Mouse (Mus musculus) erythroblast, embryonic 14.5 days (primary cell): ENCODE data around the gene Srgap1. TPM values are rescaled to one million over a fixed set of nuclear protein-coding genes. Genes with fewer than 3 reads are reported as not detected.

Experiments
- H3K27me3 ChIP-seq: 2 replicates; pipeline ENCODE4 v1.6.1; 2012; ENCODE audit warnings: inconsistent platforms; ENCODE audit not compliant: control insufficient read depth
- H3K36me3 ChIP-seq: 2 replicates; pipeline ENCODE4 v1.6.1; 2012; ENCODE audit warnings: mild to moderate bottlenecking, inconsistent platforms; ENCODE audit not compliant: control insufficient read depth
- H3K4me1 ChIP-seq: 2 replicates; pipeline ENCODE4 v1.6.1; 2012; ENCODE audit warnings: inconsistent platforms; ENCODE audit not compliant: control insufficient read depth
- H3K4me3 ChIP-seq: replicated peaks from 2 replicates; pipeline ENCODE3; 2012; ENCODE audit warnings: moderate library complexity, mild to moderate bottlenecking, inconsistent platforms
- H3K9me3 ChIP-seq: 2 replicates; pipeline ENCODE4 v1.6.1; 2012; ENCODE audit warnings: low read length, inconsistent platforms, mixed read lengths; ENCODE audit not compliant: control insufficient read depth
- GATA1 ChIP-seq: IDR thresholded peaks from 2 replicates; pipeline ENCODE4 v1.6.1; 2012; ENCODE audit warnings: low read length, inconsistent platforms, mixed read lengths
- TAL1 ChIP-seq: IDR thresholded peaks from 3 replicates; pipeline ENCODE4 v1.6.1; 2012; ENCODE audit warnings: low read length, inconsistent platforms, mixed read lengths
- polyA plus RNA-seq: library from polyadenylated mRNA; stranded (reverse); fragments of >175 nt; gene quantifications from 2 replicates; pipeline ENCODE4 v1.2.3, GENCODE M21; 2012

Gene Srgap1
- polyA plus RNA-seq, 1 experiment = 0.20 TPM

- Histone ChIP-seq H3K9me3 (peaks cover 4% of the 10 kb centered on the region), H3K36me3 (no peaks in the 10 kb centered on the region), H3K4me1 (peaks cover 7% of the 10 kb centered on the region), H3K4me3 (peak overlapping the region; percentile 51), H3K27me3 (peaks cover 42% of the 10 kb centered on the region)
- TF ChIP-seq GATA1 = no peak
- no peak for TF ChIP-seq TAL1
Measured at GRCm38 (mm10) chr10:122046511-122046903, 608 bp downstream of the Srgap1 start.

GRCm38 (mm10) chr10:122045946-122046345 is 1.2 kb downstream of the Srgap1 start:
- Histone ChIP-seq H3K27me3 (peaks cover 42% of the 10 kb centered on the region), H3K4me3 (no peak overlapping the region), H3K9me3 (peaks cover 4% of the 10 kb centered on the region), H3K36me3 (no peaks in the 10 kb centered on the region), H3K4me1 (peaks cover 7% of the 10 kb centered on the region)
- TF ChIP-seq TAL1 = no peak
- TF ChIP-seq GATA1 = no peak

DNA sequence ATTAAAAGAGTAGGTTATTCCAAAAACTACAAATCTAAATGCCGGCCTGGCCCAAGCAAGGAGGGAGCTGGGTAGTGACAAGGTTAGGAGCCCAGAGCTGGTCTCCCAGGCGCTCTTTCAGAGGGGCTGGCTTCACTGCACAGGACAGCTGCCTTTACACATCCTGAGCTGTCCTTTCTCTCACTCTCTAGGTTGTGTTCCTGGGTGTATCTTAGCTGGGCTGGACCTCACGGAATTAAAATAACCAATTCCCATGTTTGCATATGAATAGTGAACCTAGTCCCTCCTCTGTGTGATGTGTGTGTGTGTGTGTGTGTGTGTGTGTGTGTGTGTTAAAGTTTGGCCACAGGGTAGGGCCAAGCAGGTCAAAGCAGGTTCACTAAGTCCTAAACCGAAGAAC is 2.2 kb downstream of the Srgap1 start:
- Histone ChIP-seq H3K27me3 (peaks cover 42% of the 10 kb centered on the region), H3K4me1 (peaks cover 7% of the 10 kb centered on the region), H3K9me3 (peaks cover 7% of the 10 kb centered on the region), H3K36me3 (no peaks in the 10 kb centered on the region), H3K4me3 (no peak overlapping the region)
- TF ChIP-seq GATA1 = no peak
- TF ChIP-seq TAL1 = no peak

DNA sequence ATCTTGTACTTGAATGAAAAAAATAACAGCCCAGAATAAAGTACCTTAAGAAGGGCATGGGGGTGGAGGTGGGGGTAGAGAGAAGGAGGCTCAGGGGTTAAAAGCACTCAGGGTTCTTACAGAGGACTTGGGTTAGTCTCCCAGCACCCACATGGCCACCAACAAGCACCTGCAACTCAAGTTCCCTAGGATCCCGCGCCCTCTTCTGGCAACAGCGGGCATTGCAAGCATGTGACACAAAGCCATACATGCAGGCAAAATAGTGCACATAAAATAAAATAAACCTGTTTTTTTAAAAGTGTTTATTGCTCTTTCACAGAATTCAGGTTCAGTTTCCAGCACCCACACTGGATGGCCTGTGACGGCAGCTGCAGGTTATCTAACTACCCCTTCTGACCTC is 6.7 kb downstream of the Srgap1 start:
- TF ChIP-seq GATA1 = no peak
- H3K9me3 ChIP-seq = peaks cover 4% of the 10 kb centered on the region; the same call in 1 of the 2 replicates

DNA sequence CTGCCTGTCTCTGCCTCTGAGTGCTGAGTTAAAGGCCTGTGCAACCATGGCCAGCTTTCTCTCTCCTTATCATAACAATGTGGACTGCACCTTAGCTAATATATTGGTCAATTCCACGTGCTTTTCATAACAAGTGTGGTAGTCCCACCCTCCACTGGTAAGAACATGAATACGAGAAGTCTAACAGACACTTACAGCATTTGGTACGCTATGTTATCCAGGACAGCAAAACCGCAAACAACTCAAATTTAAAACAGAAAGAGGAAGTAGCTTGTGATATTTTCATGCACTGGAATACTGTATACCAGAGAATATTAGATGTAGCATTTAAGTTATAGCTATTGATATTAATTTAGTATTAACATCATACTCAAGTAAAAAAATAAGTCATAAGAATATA is 7.5 kb downstream of the Srgap1 start:
- no peaks in the 10 kb centered on the region for H3K4me1 ChIP-seq
- peaks cover 5% of the 10 kb centered on the region; the same call in 1 of the 2 replicates for H3K9me3 ChIP-seq
- no peak overlapping the region for H3K4me3 ChIP-seq
- H3K36me3 ChIP-seq = no peaks in the 10 kb centered on the region
- TF ChIP-seq TAL1 = no peak
- no peak for TF ChIP-seq GATA1
- H3K27me3 ChIP-seq = no peaks in the 10 kb centered on the region; the same call in 1 of the 2 replicates

More for the DNA sequence above, 6.7 kb downstream of the Srgap1 start:
- Histone ChIP-seq H3K36me3 (no peaks in the 10 kb centered on the region), H3K4me1 (no peaks in the 10 kb centered on the region), H3K4me3 (no peak overlapping the region), H3K27me3 (peaks cover 7% of the 10 kb centered on the region)

GRCm38 (mm10) chr10:122038554-122038953 is 8.6 kb downstream of the Srgap1 start:
- H3K4me3 ChIP-seq = no peak overlapping the region
- peaks cover 6% of the 10 kb centered on the region; the same call in 1 of the 2 replicates for H3K9me3 ChIP-seq
- no peaks in the 10 kb centered on the region for H3K36me3 ChIP-seq
- H3K27me3 ChIP-seq = no peaks in the 10 kb centered on the region
- TF ChIP-seq TAL1 (no peak), GATA1 (no peak)
- H3K4me1 ChIP-seq = no peaks in the 10 kb centered on the region

GRCm38 (mm10) chr10:122033271-122033670 is 13.8 kb downstream of the Srgap1 start:
- TF ChIP-seq GATA1 = no peak
- TF ChIP-seq TAL1 = no peak
- Histone ChIP-seq H3K27me3 (no peaks in the 10 kb centered on the region), H3K4me1 (no peaks in the 10 kb centered on the region), H3K4me3 (no peak overlapping the region), H3K9me3 (peaks cover 4% of the 10 kb centered on the region; the same call in 1 of the 2 replicates), H3K36me3 (no peaks in the 10 kb centered on the region)

GRCm38 (mm10) chr10:122030420-122030819 is 16.7 kb downstream of the Srgap1 start:
- Histone ChIP-seq H3K4me1 (no peaks in the 10 kb centered on the region), H3K27me3 (no peaks in the 10 kb centered on the region), H3K9me3 (0 out of 2 replicates have a peak, but pooled peaks cover 2% of the 10 kb centered on the region)

DNA sequence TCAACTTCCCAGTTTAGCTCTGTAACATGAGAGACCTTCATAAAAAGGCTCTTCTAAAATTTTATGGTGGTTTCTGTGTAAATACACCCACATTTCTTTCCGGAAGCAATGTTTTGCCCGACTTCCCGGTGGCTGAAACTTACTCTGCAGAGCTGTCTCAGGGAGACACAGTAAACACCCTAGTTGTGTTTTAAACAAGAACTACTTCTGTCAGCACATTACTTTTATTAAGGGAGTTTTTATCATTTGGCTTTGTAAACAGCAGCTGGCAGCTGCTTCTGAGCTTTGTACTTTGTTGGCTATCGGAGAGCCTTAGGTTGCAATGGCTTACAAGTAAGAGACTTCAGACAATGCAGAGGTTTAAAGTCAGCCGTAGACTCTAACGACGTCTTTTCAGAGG is 17.4 kb downstream of the Srgap1 start:
- Histone ChIP-seq H3K4me1 (no peaks in the 10 kb centered on the region), H3K9me3 (peaks cover 4% of the 10 kb centered on the region; the same call in 1 of the 2 replicates), H3K27me3 (no peaks in the 10 kb centered on the region), H3K4me3 (no peak overlapping the region), H3K36me3 (no peaks in the 10 kb centered on the region)
- TF ChIP-seq TAL1 (no peak), GATA1 (no peak)

More at GRCm38 (mm10) chr10:122030420-122030819, 16.7 kb downstream of the Srgap1 start:
- Histone ChIP-seq H3K4me3 (no peak overlapping the region), H3K36me3 (no peaks in the 10 kb centered on the region)
- TF ChIP-seq GATA1 (no peak), TAL1 (no peak)

GRCm38 (mm10) chr10:122025198-122025597 is 21.9 kb downstream of the Srgap1 start:
- Histone ChIP-seq H3K9me3 (peaks cover 13% of the 10 kb centered on the region), H3K4me1 (no peaks in the 10 kb centered on the region), H3K4me3 (no peak overlapping the region), H3K36me3 (no peaks in the 10 kb centered on the region), H3K27me3 (no peaks in the 10 kb centered on the region)
- TF ChIP-seq GATA1 (no peak), TAL1 (no peak)
